Mouse (Mus musculus) spleen, adult 2 months (tissue): ENCODE results near the gene Lrch3.

Experiments used
- CTCF ChIP-seq: fragments of 200-500 bp; IDR thresholded peaks from 2 replicates; pipeline ENCODE4 v1.5.1; 2011; ENCODE audit warnings: mild to moderate bottlenecking, inconsistent platforms; ENCODE audit not compliant: insufficient read depth, insufficient read length, insufficient replicate concordance; ENCODE audit errors: extremely low read depth
- POLR2A ChIP-seq: fragments of 200-500 bp; IDR thresholded peaks from 2 replicates; pipeline ENCODE4 v1.6.1; 2011; ENCODE audit warnings: low read depth, low read length, inconsistent platforms

GRCm38 (mm10) chr16:33061400-33061799 is 147.5 kb downstream of the Lrch3 start:
- TF ChIP-seq CTCF (no peak), POLR2A (no peak)
